Mouse (Mus musculus): ENCODE results near the gene Acacb. TPM values are rescaled to one million over a fixed set of nuclear protein-coding genes. Genes with fewer than 3 reads are reported as not detected.

Gene Acacb
- polyA plus RNA-seq, 2 experiments = 2.7 to 4.9 TPM

DNA sequence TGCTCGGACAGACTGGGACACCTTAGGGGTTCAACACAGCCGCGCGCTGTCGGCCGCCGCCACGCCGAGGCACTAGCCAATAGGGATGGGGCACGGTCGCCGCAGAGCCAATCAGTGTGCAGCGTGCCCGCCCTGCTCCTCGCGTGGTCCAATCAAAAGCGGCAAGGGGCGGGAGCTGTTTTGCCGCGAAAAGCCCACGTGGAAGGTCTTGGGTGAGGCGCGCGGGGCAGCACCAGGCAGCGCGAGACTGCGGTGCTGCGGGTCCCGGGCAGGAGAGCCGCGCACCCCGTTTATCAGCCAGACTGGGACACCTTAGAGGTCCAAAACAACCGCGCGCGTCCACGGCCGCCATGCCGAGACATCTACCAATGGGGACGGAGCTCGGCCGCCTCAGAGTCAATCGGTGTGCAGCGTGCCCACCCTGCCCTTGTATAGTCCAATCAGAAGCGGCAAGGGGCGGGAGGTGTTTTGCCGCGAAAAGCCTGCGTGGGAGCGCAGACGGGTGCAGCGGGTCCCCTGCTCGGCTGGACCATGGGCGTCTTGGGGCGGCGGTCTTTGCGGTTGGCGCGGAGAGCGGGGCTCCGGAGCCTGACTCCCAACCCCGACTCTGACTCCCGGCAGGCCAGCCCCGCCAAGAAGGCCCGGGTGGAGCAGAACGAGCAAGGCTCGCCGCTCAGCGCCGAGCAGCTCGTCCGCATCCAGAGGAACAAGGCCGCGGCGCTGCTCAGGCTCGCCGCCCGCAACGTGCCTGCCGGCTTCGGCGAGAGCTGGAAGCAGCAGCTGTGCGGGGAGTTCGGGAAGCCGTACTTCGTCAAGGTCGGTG, 15.4 kb upstream of the Acacb start:
- peak overlapping the region; percentile 68 for H3K4me3 ChIP-seq (replicated peaks; ENCODE audit: low read length)
- 0 out of 2 replicates have a peak, but pooled peaks have one; percentile 16 for TF ChIP-seq POLR2A (IDR thresholded peaks at IDR 0.05; ENCODE audit: borderline replicate concordance, extremely low read depth, insufficient read depth, insufficient read length)
- peak; percentile 98 for ATAC-seq (ENCODE audit: low FRiP score, low read depth)
- peaks cover 12% of the 10 kb centered on the region for H3K36me3 ChIP-seq (ENCODE audit: control insufficient read depth, insufficient read depth, low read length)
- H3K27ac ChIP-seq (replicated peaks; ENCODE audit: low read depth, low read length) = peak overlapping the region; percentile 73
- no peaks in the 10 kb centered on the region for H3K9me3 ChIP-seq (ENCODE audit: control insufficient read depth, low read length)
- H3K9ac ChIP-seq (ENCODE audit: low read depth, low read length, severe bottlenecking) = peak overlapping the region; percentile 61
- H3K4me2 ChIP-seq (replicated peaks; ENCODE audit: low read depth, low read length, severe bottlenecking) = peak overlapping the region; percentile 93
- H3K27me3 ChIP-seq (ENCODE audit: control insufficient read depth, insufficient read depth, low read length) = no peaks in the 10 kb centered on the region
- DNase-seq (ENCODE audit: low spot score) = peak; percentile 93
- H3K4me1 ChIP-seq (ENCODE audit: control insufficient read depth, insufficient read depth, low read length) = peaks cover 8% of the 10 kb centered on the region
- WGBS = under 1% methylated on average over 73 of the region's 87 CpGs

DNA sequence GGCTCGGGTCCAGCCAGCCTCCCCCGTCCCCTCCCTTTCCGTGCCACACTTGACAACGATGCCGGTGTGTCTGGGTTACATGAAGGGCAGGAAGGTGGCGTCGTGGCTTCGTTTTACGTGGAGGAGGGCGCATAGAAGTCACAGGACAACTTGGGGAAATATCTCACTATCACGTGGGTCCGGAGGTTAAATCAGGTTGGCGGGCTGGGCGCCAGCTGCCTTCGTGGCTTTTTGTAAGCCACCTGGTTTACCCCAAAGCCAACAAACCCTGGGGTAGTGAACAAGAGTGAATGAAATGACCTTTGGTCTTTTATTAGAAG, 14.9 kb upstream of the Acacb start:
- H3K9ac ChIP-seq (ENCODE audit: low read depth, low read length, severe bottlenecking) = peak overlapping the region; percentile 61
- TF ChIP-seq POLR2A (IDR thresholded peaks at IDR 0.05; ENCODE audit: borderline replicate concordance, extremely low read depth, insufficient read depth, insufficient read length) = no peak
- no peaks in the 10 kb centered on the region for H3K9me3 ChIP-seq (ENCODE audit: control insufficient read depth, low read length)
- DNase-seq (ENCODE audit: low spot score) = peak; percentile 65
- no peak for ATAC-seq (ENCODE audit: low FRiP score, low read depth)
- H3K4me3 ChIP-seq (replicated peaks; ENCODE audit: low read length) = peak overlapping the region; percentile 68
- peak overlapping the region; percentile 93 for H3K4me2 ChIP-seq (replicated peaks; ENCODE audit: low read depth, low read length, severe bottlenecking)
- H3K27ac ChIP-seq (replicated peaks; ENCODE audit: low read depth, low read length) = peak overlapping the region; percentile 73
- no peaks in the 10 kb centered on the region for H3K27me3 ChIP-seq (ENCODE audit: control insufficient read depth, insufficient read depth, low read length)
- 1% methylated on average over 13 of the region's 15 CpGs for WGBS
- peaks cover 15% of the 10 kb centered on the region for H3K36me3 ChIP-seq (ENCODE audit: control insufficient read depth, insufficient read depth, low read length)
- peaks cover 8% of the 10 kb centered on the region for H3K4me1 ChIP-seq (ENCODE audit: control insufficient read depth, insufficient read depth, low read length)

DNA sequence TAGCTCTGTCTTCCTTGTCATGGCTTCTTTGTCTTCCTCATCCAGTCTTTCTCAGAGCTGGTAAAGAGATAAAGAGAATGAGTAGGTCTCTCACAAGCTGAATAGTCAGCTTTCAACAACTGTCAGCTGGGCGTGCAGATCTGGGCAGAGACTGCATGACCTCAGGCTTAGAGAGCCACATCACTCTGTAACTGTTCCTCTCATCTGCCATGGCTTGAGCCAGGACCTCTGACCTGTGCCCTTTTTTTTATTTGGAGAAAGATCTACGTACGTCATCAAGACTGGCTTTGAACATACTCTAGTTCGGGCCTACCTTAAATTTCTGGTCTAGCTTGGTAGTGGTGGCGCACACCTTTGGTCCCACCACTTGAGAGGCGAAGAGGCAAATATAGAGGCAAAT, 13.5 kb upstream of the Acacb start:
- WGBS = 89% methylated on average over 6 of the region's 6 CpGs
- Histone ChIP-seq H3K9ac (ENCODE audit: low read depth, low read length, severe bottlenecking) (no peak overlapping the region), H3K4me1 (ENCODE audit: control insufficient read depth, insufficient read depth, low read length) (peaks cover 8% of the 10 kb centered on the region), H3K27me3 (ENCODE audit: control insufficient read depth, insufficient read depth, low read length) (no peaks in the 10 kb centered on the region), H3K36me3 (ENCODE audit: control insufficient read depth, insufficient read depth, low read length) (peaks cover 25% of the 10 kb centered on the region), H3K4me2 (replicated peaks; ENCODE audit: low read depth, low read length, severe bottlenecking) (no peak overlapping the region), H3K27ac (replicated peaks; ENCODE audit: low read depth, low read length) (no peak overlapping the region), H3K4me3 (replicated peaks; ENCODE audit: low read length) (no peak overlapping the region), H3K9me3 (ENCODE audit: control insufficient read depth, low read length) (no peaks in the 10 kb centered on the region)
- ATAC-seq (ENCODE audit: low FRiP score, low read depth) (no peak), DNase-seq (ENCODE audit: low spot score) (no peak)
- TF ChIP-seq POLR2A (IDR thresholded peaks at IDR 0.05; ENCODE audit: borderline replicate concordance, extremely low read depth, insufficient read depth, insufficient read length) = no peak

DNA sequence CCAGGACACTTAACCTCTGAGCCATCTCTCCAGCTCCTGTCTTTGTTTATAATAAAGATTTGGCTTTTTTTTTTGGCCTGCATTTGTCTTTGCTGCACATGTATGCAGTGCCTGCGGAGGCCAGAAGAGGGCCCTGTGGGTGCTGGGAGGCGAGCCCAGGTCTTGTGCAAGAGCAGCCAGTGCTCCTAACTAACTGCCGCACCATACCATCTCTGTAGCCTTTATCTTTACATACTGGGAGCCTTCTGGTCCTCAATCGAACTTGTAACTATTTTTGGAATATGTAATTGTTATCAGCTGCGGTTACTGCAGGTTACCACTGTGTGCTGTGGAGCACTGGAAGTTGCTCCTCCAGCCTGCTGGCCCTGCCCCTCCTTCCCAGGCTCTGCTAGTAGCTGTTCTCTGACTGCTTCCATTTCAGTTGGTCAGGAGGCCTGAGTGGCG, 12.2 kb upstream of the Acacb start:
- H3K27me3 ChIP-seq (ENCODE audit: control insufficient read depth, insufficient read depth, low read length) = no peaks in the 10 kb centered on the region
- peaks cover 25% of the 10 kb centered on the region for H3K36me3 ChIP-seq (ENCODE audit: control insufficient read depth, insufficient read depth, low read length)
- no peak overlapping the region for H3K27ac ChIP-seq (replicated peaks; ENCODE audit: low read depth, low read length)
- WGBS = 60% methylated on average over 6 of the region's 6 CpGs
- no peak overlapping the region for H3K9ac ChIP-seq (ENCODE audit: low read depth, low read length, severe bottlenecking)
- H3K4me2 ChIP-seq (replicated peaks; ENCODE audit: low read depth, low read length, severe bottlenecking) = no peak overlapping the region
- H3K4me1 ChIP-seq (ENCODE audit: control insufficient read depth, insufficient read depth, low read length) = peaks cover 20% of the 10 kb centered on the region
- no peaks in the 10 kb centered on the region for H3K9me3 ChIP-seq (ENCODE audit: control insufficient read depth, low read length)
- no peak for TF ChIP-seq POLR2A (IDR thresholded peaks at IDR 0.05; ENCODE audit: borderline replicate concordance, extremely low read depth, insufficient read depth, insufficient read length)
- H3K4me3 ChIP-seq (replicated peaks; ENCODE audit: low read length) = no peak overlapping the region
- ATAC-seq (ENCODE audit: low FRiP score, low read depth) (no peak), DNase-seq (ENCODE audit: low spot score) (peak; percentile 9)

DNA sequence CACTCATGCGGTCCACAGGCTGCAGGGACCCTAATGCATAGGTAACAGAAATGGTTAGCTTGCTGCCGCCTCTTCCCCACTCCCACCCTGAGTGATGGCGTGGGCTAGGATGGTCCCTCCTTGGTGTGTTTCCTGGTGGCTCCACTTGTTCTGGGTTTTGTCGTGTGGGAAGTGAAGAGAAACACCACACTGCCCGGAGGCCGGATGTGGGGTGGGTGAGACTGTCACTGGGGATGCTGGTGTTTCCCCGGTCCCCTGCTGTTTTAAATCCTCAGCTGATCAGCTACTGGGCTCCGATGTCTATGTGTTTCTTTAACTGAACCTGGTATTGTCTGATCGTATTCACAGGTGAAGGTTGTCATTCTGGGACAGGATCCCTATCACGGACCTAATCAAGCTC, 10.8 kb upstream of the Acacb start:
- Histone ChIP-seq H3K4me3 (replicated peaks; ENCODE audit: low read length) (no peak overlapping the region), H3K4me2 (replicated peaks; ENCODE audit: low read depth, low read length, severe bottlenecking) (no peak overlapping the region), H3K9ac (ENCODE audit: low read depth, low read length, severe bottlenecking) (no peak overlapping the region), H3K4me1 (ENCODE audit: control insufficient read depth, insufficient read depth, low read length) (peaks cover 26% of the 10 kb centered on the region), H3K9me3 (ENCODE audit: control insufficient read depth, low read length) (no peaks in the 10 kb centered on the region), H3K27ac (replicated peaks; ENCODE audit: low read depth, low read length) (no peak overlapping the region), H3K36me3 (ENCODE audit: control insufficient read depth, insufficient read depth, low read length) (peaks cover 25% of the 10 kb centered on the region), H3K27me3 (ENCODE audit: control insufficient read depth, insufficient read depth, low read length) (no peaks in the 10 kb centered on the region)
- TF ChIP-seq POLR2A (IDR thresholded peaks at IDR 0.05; ENCODE audit: borderline replicate concordance, extremely low read depth, insufficient read depth, insufficient read length) = no peak
- 84% methylated on average over 10 of the region's 10 CpGs for WGBS
- no peak for ATAC-seq (ENCODE audit: low FRiP score, low read depth)
- no peak for DNase-seq (ENCODE audit: low spot score)
